Mouse (Mus musculus) 3T3-L1 (cell line): ENCODE measurements around the gene Notch3.
A peak's percentile ranks its signal among the peaks of the same experiment; 100 is the strongest.

Experiments
- DNase-seq: peaks from one replicate; pipeline ENCODE4 v3.0.0-alpha.2; 2015; ENCODE audit warnings: low read depth, low spot score

The Notch3 gene

GRCm38 (mm10) chr17:32097676-32098075 lies 69.0 kb downstream of the Notch3 start:
- no peak for DNase-seq

GRCm38 (mm10) chr17:32092895-32093294 lies 73.8 kb downstream of the Notch3 start:
- DNase-seq, result no peak

- DNase-seq, result no peak
Measured at GRCm38 (mm10) chr17:32092241-32092619, 74.4 kb downstream of the Notch3 start.

- DNase-seq, result peak; percentile 97
Measured at GRCm38 (mm10) chr17:32091364-32092240, 75.0 kb downstream of the Notch3 start.

GRCm38 (mm10) chr17:32091032-32091363 lies 75.7 kb downstream of the Notch3 start:
- DNase-seq, result no peak

- no peak for DNase-seq
Measured at GRCm38 (mm10) chr17:32087069-32087468, 79.6 kb downstream of the Notch3 start.

GRCm38 (mm10) chr17:32083351-32083750 lies 83.3 kb downstream of the Notch3 start:
- DNase-seq, result no peak

- peak; percentile 78 for DNase-seq
Measured at GRCm38 (mm10) chr17:32075164-32075563, 91.5 kb downstream of the Notch3 start.

- DNase-seq, result peak; percentile 41
Measured at GRCm38 (mm10) chr17:32074658-32075057, 92.0 kb downstream of the Notch3 start.

- peak; percentile 88 for DNase-seq
Measured at GRCm38 (mm10) chr17:32073359-32073758, 93.3 kb downstream of the Notch3 start.
